Mouse (Mus musculus) 416B (cell line): ENCODE data around the gene Mcrip2.
A peak's percentile ranks its signal among the peaks of the same experiment; 100 is the strongest.

Source experiments
- DNase-seq: peaks from one replicate; pipeline ENCODE4 v3.0.0; 2011; ENCODE audit warnings: low read depth

Gene Mcrip2

DNA sequence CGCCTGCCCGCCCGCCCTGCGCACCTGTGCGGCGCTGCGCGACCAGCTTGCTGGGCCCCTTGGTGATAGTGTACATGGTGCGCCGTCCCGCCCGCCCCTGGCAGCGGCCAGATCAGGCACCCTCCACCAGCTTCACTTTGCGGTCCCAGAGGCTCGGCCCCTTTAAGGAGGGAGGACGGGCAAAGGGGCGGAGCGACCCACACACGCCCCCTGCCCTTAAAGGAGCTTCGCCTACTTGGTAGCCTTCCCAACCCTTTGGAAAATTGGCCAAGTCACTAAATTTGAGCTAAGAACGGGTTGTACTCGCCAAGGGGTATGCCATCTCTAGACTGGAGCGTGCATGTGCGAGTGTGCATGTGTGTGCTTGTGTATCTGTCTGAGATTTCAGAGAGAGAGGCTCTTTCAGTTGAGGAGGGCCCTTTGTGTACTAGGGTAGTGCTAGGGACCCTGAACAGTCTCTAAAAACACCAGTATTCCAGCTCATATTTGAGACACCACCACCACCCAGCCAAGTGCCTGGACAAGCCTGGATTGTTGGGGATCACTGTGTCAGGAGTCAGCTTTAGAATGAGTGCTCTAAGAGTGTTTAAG lies at the start of gene Mcrip2:
Gene Mcrip2, minus strand, starts transcription at position 164 of the 591 bp plus-strand sequence.
- peak; percentile 86 for DNase-seq

DNA sequence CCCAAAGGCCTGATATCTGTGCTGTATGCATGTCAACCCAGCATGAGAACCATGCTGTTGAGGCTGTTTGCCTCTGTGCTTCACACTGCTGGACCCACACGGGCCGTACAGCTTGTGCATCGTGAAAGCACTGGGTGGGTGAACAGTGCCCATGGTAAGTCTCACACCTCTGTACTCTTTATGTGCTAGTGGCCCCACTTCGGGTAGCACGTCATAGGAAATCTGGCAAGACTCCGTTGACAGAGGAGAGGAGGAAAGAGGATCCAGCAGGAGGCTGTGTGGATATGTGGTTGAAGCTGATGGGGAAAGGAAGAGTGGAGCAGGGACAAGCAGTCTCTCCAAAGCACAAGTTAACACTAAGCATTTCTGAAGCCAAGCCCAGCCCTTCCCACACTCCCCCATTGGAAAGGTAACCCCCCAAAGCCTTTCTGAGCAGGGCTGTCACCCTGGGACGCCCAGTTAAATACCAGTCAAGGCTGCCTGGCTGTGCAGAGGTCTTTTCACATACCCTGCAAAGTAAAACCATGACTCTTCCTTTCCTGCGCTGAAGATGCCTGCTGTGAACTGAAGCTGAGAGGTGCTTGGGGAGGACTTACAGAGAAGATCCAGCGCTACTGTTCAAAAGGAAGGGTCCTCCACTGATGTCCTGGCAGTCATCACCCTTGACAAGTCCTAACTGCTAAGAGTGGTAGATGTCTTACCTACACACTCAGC lies 49.6 kb upstream of the Mcrip2 start:
- DNase-seq = no peak

DNA sequence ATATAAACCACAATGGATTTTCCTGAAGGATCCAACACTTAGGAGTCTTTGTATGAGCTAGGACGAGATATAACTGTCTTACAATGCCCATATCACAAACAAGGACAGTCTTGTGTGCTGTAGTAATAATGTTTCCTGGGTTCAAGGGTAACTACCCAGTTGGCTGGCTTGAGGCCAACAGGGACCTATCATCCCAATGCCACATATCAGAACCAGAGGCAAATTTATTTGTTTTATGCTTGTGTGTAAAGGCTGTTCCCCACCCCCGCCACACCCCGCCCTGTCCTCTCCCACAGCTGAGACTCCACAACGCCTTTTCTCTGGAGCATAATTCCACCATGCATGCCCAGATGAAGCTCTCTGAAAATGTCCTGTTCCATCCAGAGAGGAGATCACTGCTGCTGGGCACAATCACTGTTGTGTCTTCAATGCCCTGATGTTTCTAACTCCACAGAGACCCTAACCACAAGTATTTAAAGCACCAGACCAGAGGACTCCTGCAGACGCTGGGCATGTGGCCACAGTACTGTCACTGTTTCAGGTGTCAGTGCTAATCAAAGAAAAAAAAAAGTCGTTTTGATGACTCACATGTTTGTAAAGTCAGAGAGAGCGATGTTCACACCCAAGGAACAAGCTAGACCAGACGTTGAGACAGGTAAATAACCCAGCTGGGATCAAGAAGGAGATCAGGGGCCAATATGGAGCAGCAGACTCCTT lies 48.5 kb upstream of the Mcrip2 start:
- DNase-seq = no peak

DNA sequence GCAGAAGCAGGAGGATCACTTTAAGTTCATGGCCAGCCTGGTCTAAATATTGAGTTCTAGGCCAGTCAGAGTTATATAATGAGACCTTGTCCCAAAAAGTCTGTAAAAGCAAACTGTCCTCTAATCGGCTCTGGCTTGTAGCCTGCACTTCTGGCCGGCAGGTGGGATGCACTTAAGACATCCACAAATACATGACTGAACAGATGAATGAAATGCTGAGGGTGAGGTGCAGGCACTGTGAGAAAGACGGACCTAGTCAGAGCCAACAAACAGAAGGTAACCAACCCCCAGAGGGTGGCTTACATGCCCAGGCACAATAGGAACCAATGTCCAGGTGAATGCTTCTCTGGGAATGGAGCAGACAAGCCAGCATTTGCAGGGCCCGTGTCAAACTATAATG lies 45.7 kb upstream of the Mcrip2 start:
- DNase-seq = no peak

DNA sequence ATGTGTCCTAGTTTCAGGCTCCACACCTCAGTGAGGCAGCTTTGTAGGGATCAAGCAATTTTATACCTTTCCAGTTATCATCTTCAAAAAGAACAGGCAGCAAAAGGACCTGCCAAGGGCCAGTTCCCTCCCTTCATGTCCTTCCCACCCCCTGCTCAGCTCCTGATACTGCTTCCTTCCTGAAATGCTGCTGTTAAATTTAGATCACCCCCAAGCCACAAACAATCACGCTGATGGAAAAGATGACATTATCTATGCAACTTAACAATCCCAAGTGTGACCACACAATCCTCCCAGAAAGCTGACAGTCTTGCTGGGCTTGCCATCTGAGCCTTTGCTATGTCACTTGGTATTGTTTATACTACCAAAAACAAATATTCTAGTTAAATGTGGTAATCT lies 45.3 kb upstream of the Mcrip2 start:
- peak; percentile 90 for DNase-seq

DNA sequence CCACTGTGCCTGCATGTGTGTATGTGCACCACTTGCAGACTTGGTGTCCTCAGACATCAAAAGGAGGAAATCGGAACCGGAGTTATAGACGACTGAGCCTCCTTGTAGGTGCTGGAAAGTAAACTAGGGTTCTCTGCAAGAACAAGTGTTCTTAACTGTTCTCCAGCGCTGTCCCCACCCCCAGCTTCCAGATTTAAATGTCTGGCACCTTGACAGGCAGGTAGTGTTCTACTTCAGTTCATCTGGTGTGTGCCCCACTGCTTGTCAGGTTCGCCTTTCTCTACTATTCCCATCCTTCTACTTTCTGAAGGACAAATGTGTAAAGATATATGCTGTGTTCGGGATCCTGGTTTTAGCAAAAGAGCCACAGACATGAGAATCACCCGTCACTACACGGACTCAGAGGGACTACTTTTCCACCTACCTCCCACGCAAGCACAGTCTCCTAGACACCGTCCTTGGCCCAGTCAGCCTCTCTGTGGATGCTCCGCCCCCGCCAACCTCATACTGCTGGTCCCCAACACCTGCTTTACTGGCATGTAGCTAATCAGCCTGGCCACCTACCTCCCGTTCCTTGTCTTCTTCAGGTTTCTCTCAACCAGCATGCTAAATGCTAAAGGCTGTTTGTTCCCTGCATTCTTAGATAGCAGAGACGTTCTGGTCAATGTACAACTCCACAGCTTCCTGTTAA lies 44.8 kb upstream of the Mcrip2 start:
- no peak for DNase-seq

DNA sequence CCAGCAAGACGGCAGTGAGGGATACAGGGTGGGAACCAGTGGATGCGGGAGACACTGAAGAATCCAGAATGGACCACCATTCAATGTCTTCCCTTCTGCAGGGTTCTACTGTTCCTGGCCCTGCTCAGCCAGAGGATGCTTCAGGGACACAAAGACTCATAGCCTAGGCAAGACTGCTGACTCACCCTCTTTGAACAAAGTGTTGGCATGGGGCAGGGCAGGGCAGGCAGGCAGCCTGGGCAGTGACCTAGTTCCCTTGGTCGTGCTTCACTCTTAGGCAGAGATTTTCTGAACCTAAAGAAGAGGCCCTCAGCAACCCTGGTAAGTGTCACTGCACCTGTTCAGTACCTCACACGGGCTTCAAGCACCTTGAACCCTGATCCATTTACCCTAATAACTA lies 43.3 kb upstream of the Mcrip2 start:
- DNase-seq = peak; percentile 52

DNA sequence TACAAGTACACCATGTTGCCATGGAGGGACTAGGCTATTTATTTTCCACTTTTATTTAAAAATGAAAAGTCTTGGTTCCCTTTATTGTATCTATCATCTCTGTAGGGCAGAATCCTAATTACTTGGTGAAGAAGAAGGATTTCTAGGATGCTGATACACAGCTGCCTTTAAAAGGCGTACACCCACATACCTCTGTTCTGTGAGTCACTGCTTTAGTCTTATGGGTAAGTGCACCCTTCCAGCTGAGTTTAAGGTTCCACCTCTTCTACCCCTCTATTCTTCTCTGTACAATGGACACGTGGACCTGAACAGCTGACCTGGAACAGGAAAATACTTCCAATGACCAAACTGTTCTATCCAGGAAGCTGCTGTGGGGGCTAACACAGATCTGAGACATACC lies 39.1 kb upstream of the Mcrip2 start:
- no peak for DNase-seq

DNA sequence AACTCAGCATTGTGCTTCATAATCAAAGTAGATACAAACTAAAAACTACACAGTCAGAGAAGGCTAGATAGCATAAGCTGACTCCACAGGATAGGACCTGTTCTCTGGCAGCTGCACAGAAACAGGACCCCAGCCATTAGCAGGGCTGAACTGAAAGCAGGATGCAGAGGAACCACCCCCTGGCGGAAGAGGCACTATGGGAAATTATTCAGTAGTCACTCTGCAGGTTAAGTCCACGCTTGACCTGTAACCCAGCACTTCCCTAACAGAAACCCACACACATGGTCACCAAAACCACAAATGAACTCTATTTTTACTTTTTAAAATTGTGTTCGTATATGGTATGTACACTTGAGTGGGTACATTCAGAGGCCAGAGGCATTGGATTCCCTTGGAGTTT lies 34.5 kb upstream of the Mcrip2 start:
- DNase-seq = peak; percentile 65

DNA sequence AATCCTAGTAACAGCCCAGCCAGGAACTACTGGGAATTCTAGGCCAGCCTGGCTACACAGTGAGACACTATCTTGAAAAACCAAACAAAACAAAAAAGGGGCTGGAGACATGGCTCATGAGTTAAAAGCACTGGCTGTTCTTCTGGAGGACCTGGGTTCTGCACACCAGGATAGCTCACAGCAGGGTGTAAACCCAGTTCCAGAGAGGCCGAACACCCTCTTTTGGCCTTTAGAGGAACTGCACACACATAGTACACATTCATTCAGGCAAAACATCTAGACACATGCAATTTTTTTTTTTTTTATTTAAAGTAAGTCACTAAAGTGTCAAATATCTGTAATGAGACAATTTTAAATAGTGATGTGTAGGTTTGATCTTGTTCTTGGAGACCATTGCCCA lies 31.6 kb upstream of the Mcrip2 start:
- DNase-seq = no peak

DNA sequence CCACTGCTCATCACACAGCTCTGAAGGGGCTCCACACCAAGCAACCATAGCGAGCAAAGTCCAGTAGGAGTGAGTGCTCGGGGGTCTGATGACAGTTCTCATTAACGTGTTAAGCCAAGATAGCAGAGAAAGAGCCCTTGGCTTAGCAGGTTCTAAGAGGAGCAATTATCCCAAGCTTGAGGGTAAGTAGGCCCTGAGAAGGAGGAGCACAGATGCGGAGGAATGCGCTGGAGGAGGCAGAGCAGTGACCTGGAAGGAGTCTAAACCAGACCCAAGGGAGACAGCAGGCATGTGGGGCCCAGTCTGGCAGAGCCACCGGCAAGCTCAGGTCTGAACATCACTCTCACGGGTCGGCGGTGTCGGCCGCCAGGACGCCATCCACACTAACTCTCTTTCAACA lies 27.3 kb upstream of the Mcrip2 start:
- DNase-seq = no peak

DNA sequence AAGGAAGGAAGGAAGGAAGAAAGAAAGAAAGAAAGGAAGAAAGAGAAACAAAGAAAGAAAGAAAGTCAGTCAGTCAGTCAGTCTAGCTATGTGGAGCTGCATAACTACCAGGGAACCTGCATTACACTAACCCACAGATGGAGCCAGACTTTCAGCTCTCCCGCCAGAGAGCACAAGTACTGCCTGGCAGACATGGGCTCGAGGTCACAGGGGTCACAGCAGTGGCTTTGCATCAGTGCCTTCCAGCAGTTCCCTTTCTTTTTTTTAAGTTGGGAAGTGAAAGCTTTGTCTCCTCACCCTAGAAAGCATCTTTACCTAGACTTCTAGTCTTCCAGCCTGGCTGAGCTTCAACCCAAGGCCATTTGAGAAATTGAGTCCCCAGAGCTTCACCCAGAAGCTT lies 26.9 kb upstream of the Mcrip2 start:
- DNase-seq = peak; percentile 50

DNA sequence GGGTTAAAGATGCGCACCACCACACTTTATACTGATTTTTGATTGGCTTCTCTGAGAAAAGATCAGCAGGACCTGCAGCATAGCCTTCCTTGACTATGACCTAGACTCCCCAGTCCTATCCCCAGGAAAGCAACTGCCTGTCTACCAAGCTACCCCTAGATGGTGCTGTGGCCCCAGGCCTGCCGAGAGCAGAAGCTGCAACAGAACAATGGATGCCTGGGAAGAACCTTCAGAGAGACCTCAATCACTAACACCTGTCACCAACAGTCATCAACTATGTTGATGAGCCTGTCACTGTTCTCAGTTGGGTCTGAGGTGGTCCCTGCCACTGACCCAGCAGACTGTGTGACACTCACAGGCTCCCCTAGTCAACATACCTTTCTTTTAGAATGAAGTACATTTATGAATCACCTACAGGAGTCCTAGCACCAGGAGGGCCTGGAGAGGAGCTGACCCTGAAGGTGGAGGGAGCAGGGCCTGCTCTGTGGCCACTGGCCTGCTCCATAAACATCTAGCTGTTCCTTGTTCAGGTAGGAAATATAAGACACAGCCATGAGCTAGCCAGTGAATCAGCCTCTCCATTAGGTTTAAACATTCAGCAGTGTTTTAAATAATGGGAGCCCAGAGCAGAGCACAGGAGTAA lies 25.5 kb upstream of the Mcrip2 start:
- DNase-seq = peak; percentile 80

DNA sequence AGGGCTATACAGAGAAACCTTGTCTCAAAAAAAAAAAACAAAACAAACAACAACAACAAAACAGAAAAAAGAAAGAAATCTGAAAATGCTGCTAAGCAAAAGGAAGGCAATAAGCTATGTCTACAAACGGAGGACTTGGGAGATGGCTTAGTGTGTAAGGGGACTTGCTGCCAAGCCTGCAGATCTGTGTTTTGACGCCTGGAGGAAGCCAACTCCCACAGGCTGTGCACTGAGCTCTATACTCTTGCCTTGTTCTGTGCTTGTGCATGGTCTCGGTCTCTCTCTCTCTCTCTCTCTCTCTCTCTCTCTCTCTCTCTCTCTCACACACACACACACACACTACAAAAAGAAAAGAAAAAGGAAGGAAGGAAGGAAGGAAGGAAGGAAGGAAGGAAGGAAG lies 20.3 kb upstream of the Mcrip2 start:
- no peak for DNase-seq

DNA sequence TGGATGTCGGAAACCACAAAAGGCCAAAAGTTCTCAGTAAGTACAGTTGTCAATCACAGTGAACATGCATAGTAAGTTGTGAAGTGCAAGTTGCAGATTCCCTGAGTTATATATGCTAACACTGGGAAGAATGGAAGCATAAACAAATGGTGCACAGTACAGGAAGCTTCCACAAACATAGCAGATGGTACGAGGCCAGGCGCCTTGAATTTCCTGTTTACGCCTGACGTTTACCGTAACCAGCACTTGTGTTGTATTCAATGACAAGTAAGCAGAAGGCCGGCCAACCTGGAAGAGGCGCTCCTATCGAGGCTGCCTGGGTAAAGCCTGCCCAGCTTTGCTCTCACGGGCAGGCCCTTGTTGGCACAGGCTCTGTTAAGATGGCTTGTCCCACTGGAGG lies 18.9 kb upstream of the Mcrip2 start:
- DNase-seq = no peak

DNA sequence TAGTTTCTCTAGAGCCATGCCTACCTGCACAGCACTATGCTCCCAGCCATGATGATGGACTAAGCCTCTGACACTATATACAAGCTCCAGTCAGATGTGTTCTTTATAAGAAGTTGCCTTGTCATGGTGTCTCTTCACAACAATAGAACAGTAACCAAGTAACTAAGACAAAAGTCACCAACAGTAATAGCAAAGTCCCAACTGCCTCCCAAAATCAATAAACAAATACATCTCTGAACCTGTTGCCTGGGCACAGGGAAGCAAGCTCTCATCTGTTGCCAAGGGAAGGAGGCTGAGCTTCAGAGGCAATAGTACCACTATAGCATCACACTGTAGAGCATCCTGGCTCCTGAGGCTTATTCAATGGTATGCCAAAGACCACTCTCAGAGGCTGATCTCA lies 18.2 kb upstream of the Mcrip2 start:
- DNase-seq = no peak

DNA sequence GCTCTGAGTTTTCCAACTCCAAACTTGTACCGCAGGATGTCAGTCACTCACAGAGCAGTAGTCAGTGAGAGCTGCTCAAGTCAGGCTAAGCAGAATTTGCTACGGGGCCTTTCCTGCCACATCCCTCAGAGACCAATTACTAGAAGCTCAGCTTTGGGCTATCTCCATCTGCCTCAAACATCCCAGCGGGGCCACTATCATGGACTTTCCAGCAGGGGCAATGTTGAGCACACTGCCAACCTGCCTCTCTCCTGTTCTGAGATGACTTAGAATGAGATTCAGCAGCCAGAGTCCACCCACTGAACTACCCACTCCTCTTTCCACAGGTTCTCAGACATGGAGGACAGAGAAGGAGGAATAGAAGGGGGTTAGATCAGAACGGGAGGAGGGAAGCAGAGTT lies 17.1 kb upstream of the Mcrip2 start:
- peak; percentile 38 for DNase-seq

DNA sequence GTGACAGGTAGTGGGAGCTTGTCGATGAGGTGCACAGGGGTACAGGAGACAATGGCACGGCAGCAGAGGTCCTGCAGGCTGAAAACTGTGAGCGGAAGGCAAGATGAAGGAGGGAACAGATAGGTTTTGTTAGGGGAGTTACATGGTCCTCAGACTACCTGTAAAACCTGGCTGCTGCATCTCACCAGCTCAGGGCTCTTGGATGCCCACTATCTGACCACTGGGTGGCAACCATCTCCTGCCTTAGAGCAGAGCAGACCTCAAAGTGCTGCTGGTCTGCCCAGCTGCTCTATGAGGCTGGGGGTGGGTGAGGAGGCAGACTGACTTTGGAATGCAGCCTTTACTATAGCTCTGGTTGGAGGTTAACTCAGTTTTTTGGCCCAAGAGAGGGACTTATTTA lies 15.3 kb upstream of the Mcrip2 start:
- no peak for DNase-seq

DNA sequence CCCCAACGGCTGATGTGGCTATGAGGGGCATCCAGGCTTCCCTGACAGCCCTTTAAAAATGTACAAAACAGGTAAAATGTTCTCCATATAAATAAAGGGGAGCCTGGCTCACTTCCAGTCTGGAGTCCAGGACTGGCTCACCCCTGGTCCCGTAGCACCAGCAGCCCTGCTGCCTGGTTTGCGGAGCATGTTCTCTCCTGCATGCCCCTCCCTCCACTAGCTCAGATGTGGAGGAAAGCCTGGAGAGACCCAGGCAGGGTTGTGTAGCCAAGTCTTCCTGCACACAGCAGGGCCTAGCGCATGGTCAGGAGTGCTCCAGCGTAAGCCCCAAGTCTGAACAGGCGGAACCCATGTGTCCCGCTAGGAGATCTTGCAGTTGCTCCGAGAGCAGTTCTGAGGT lies 14.7 kb upstream of the Mcrip2 start:
- no peak for DNase-seq

DNA sequence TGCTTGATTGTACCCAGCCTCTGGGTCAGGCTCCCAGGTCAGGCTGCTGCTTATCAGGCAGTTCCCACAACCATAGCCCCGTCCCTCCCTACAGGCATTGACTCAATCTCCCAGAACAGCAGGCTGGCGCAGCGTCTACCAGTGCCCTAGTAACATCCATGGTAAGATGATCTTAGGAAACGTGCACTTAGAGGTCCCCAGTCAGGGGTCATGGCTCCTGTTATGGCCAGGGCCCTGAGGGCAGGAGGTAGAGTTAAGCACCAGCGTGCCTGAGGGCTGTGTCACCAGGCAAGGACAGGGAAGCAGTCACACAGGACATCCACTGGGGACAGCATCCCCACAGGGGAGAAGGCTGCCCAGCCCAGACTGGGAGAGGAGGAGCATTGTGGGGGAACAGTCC lies 13.7 kb upstream of the Mcrip2 start:
- DNase-seq = no peak

DNA sequence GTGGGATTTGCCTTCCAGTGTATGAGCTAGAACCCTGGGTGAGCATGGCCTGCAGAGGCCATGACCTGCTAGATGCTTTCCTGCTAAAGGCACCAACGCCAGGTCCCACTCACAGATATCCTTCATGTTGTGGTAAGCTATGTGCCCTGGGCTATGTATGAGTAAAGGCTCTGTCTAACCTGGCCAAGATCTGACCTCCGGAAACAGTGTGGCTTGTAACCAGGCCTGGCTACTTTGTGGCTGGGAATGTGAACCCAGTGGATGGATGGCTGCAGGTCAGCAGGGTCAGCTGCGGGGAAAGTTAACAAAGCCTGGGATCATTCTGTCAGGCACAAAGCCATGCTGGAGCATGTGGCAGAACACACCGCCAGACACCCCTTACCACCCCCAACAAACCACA lies 13.1 kb upstream of the Mcrip2 start:
- no peak for DNase-seq

DNA sequence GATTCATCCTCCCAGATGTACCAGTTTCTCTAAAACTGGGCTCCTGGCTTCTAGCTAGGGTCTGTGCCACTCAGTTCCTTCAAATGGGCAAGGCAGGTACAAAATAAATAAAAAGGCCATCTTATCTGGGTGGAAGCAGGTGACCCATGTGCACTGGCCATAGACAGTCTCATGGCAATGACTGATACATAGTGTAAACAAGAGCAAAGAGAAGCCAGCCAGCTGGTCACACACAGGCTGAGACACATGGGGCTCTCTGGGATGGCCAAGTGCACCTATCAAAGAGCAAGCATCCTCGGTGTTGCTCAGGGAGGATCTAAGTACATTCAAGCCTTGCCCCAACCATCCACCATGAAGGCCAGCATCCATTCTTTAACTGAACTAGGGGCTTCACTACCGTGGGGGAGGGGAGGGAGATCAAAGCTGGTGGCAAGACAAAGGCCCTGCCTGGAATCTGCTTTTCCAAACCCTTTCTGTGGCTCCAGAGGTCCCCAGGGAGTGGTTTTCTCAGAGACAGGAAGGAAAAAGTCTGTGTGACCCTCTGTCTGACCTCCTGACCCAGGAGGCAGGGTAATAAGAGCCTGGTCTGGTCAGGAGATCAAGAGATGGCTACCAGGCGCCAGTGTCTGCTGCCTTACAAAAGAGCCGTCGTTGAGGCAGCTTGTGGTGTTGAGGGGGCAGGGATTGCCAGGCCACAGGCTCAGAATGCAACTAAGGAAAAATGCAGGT lies 12.5 kb upstream of the Mcrip2 start:
- no peak for DNase-seq
